Mouse (Mus musculus): ENCODE data around the gene Fbxw11. TPM values are rescaled to one million over a fixed set of nuclear protein-coding genes. Genes with fewer than 3 reads are reported as not detected.

Fbxw11 gene
- total RNA-seq, 1 experiment from 2014 or later = 49.9 TPM

DNA sequence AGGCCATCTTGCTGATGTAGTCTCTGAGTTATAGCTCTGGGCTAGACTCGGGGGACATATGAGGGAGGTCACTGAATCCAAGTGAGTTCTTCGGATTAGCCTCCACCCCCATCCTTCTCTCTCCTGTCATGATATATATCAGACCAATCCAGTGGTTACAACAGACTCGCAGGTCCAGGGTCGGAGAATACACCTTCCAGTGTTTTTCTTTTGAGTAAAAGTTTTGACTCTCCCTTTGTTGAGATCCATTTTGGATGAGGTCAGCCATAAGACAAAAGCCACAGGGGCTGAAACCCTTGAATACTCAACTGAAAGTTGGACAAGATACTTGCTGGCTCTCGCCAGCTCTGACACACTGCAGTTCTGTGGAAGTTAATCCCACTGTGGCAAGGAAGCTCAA lies 143.7 kb downstream of the Fbxw11 start:
- ATAC-seq (ENCODE audit: extremely low read depth, insufficient number of reproducible peaks, low FRiP score, poor library complexity, severe bottlenecking) = no peak

DNA sequence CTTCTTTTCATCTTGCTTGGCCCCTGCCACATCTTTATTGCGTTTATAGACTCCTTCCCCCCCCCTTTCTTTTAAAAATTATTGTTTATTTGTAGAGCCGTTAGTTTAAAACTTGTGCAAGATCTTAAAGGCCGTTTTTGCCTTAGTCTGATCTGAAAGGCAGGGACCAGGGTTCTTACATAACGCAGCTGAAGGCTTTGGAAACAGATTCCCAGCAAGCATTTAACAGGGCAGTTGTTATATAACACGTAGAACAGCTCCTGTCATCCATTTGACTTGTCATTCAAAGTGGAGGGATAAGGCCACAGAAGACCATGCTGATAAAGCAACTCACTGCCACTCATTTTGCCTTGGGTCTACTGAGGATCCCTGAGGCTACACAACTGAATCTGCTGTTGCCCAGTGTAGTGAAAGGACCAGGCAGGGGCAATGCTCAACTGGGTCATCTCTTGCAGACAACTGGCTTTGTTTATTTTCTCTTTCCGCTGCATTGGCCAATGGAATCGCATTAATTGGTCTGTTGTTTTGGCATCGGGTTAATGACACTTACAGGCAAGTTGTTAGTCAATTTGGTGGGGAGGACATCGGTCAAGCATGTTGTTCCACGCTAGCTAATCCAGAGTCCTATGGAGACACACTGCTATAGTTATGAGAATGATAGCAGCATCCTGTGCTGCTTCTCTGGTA lies 152.4 kb downstream of the Fbxw11 start:
- no peak for ATAC-seq (ENCODE audit: extremely low read depth, insufficient number of reproducible peaks, low FRiP score, poor library complexity, severe bottlenecking)

Other genes with a start within 250 kb of the Fbxw11 start
- gene Ubtd2, start 187.4 kb upstream of the Fbxw11 start, total RNA-seq (2017) = 2.0 and 6.9 TPM in 2 replicates
- gene Efcab9, start 110.6 kb upstream of the Fbxw11 start, total RNA-seq (2017) = 4.5 and 4.9 TPM in 2 replicates
- gene Stk10, start 109.4 kb upstream of the Fbxw11 start, total RNA-seq (2017) = 193 and 200 TPM in 2 replicates
- not detected in 2 replicates for gene Smim23, start 181.9 kb downstream of the Fbxw11 start, total RNA-seq (2017)